In the genomic region with DNA sequence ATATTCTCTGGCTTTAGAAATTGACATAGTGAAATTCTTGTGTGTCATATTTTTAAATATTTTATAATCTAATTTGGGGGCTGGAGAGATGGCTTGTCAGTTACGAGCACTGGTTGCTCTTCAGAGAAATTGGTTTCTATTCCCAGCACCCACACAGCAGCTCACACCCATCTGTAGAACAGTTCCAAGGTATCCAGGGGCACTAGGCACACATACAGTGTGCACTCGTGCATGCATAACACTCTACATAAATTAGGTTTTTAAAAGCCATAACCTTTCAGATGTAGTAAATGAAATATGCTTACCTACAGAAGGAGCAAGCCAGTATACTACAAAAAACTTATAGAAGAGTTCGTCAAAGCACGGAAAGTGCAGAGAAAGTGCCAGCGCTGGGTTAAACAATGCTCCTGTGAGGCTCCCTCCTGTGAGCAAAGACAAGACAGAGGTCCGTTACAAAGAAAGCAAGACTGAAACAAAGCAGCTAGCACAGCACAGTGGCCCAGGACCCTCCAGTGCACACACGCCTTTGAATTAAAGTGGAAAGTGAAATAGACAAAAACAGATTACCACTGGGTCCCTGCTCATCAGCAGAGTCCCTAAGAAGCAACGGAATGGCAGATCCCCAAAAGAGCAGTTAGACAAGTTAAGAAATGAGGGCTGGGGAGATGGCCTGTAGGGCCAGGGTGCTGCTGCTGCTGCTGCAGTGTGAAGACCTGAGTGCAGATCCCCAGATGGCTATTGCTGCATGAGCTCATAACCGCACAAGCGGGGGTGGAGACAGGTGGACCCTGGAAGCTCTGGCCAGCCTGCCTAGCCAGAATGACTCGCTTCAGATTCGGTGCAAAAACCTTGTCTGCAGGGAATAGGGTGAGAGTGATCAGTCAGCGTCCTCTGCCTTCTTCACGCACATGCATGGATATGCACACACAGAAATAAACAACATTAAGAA, we compare ENCODE assay signal across 14 mouse cellular contexts. TPM values are rescaled to one million over a fixed set of nuclear protein-coding genes. Genes with fewer than 3 reads are reported as not detected.
A peak's percentile ranks its signal among the peaks of the same experiment; 100 is the strongest.
DNase-seq lines count a peak whose midpoint lies in the region; ATAC-seq and TF ChIP-seq lines count a peak whose summit lies in the region.
"Had no signal": no experiment of that assay in that cellular context is flagged by ENCODE, and none has a peak within 500 bp of the region (broad histone marks: within the 10 kb centered on the region; RNA-seq: fewer than 3 reads in every experiment).

No protein-coding gene starts in this region.

- no peak for DNase-seq in forebrain, embryonic 10.5 days (ENCODE audit: extremely low spot score, low spot score)
- no peak for DNase-seq in forebrain, embryonic 14.5 days (ENCODE audit: low spot score)
- no peak for DNase-seq in layer of hippocampus, adult 2 months (ENCODE audit: low spot score in 2 of 2)
- DNase-seq in layer of hippocampus, adult 8-10 months (ENCODE audit: low spot score in 2 of 2) = no peak
- peak; percentile 25 for DNase-seq in thymus, postnatal 0 days (ENCODE audit: low spot score)
- DNase-seq in thymus, postnatal 10 days (ENCODE audit: low spot score in 2 of 2) = no peak
- no peak for DNase-seq in kidney, adult 18-20 months
- DNase-seq: adrenal gland, adult 2 months; cerebellum, adult 9-11 months; gastrocnemius, postnatal 36 days; layer of hippocampus, postnatal 36 days; lung, postnatal 10 days had no signal

- no peaks in the 10 kb centered on the region for H3K27me3 ChIP-seq in forebrain, embryonic 10.5 days (ENCODE audit: poor library complexity, severe bottlenecking)
- H3K27me3 ChIP-seq in forebrain, embryonic 14.5 days (replicated peaks; ENCODE audit: control insufficient read depth, insufficient read depth, low read length) = no peaks in the 10 kb centered on the region
- H3K27me3 ChIP-seq: limb, embryonic 15.5 days had no signal

- no peak for TF ChIP-seq CTCF in layer of hippocampus, adult 2 months (conservative IDR thresholded peaks at IDR 0.05)

- peaks cover 28% of the 10 kb centered on the region for H3K4me1 ChIP-seq in forebrain, embryonic 10.5 days
- no peaks in the 10 kb centered on the region for H3K4me1 ChIP-seq in forebrain, embryonic 14.5 days (ENCODE audit: control insufficient read depth, insufficient read depth, low read length)
- H3K4me1 ChIP-seq: limb, embryonic 15.5 days had no signal

- WGBS in forebrain, embryonic 10.5 days = 38% methylated on average over 14 of the region's 14 CpGs
- 24% methylated on average over 14 of the region's 14 CpGs for WGBS in forebrain, embryonic 14.5 days

- no peak overlapping the region; the same call in 1 of the 2 replicates for H3K4me3 ChIP-seq in forebrain, embryonic 10.5 days
- H3K4me3 ChIP-seq in forebrain, embryonic 14.5 days (ENCODE audit: low read depth, low read length) = no peak overlapping the region
- no peak overlapping the region for H3K4me3 ChIP-seq in layer of hippocampus, adult 2 months
- H3K4me3 ChIP-seq: limb, embryonic 15.5 days had no signal

- no peak overlapping the region for H3K4me2 ChIP-seq in forebrain, embryonic 14.5 days (ENCODE audit: low read length)
- H3K4me2 ChIP-seq: limb, embryonic 15.5 days had no signal

- ATAC-seq in forebrain, embryonic 14.5 days = no peak
- no peak for ATAC-seq in inflammation-experienced regulatory T-cells, adult 6 months

- peaks cover 30% of the 10 kb centered on the region for H3K36me3 ChIP-seq in forebrain, embryonic 10.5 days (replicated peaks)
- H3K36me3 ChIP-seq in forebrain, embryonic 14.5 days (ENCODE audit: control insufficient read depth, insufficient read depth, low read length) = peaks cover 17% of the 10 kb centered on the region; the same call in 1 of the 2 replicates

- H3K9ac ChIP-seq in forebrain, embryonic 14.5 days (ENCODE audit: low read length) = no peak overlapping the region
- H3K9ac ChIP-seq: limb, embryonic 15.5 days had no signal

- no peaks in the 10 kb centered on the region for H3K9me3 ChIP-seq in forebrain, embryonic 10.5 days
- H3K9me3 ChIP-seq in forebrain, embryonic 14.5 days (replicated peaks; ENCODE audit: control insufficient read depth, low read length) = no peaks in the 10 kb centered on the region
- H3K9me3 ChIP-seq: limb, embryonic 15.5 days had no signal

- 0 out of 2 replicates have a peak overlapping the region, but pooled peaks have one; percentile 44 for H3K27ac ChIP-seq in forebrain, embryonic 10.5 days
- H3K27ac ChIP-seq in forebrain, embryonic 14.5 days (ENCODE audit: low read depth, low read length) = no peak overlapping the region
- H3K27ac ChIP-seq in layer of hippocampus, adult 2 months = peak overlapping the region; percentile 77
- H3K27ac ChIP-seq: limb, embryonic 15.5 days had no signal

RNA-seq across cellular contexts. Expression of a gene that starts 9.1 kb away (rescaled TPM):
- 3.0 and 4.1 TPM in 2 replicates for polyA plus RNA-seq in forebrain, embryonic 10.5 days (2016; fragmentation: Nextera tagmentation; extraction: Ambion mirVana)
- polyA plus RNA-seq in forebrain, embryonic 14.5 days (2014; fragmentation: Nextera tagmentation; extraction: Ambion mirVana) = 9.3 and 12.8 TPM in 2 replicates
- 10 to 100 TPM; 37.7 to 38.9 TPM for total RNA-seq in layer of hippocampus, adult 2 months (2021)
- 10 to 100 TPM; 31.3 to 38.5 (median 34.4) TPM for total RNA-seq in layer of hippocampus, adult 8-10 months (2022)
- polyA plus RNA-seq in thymus, postnatal 0 days (2015; fragmentation: Nextera tagmentation; extraction: Ambion mirVana) = 368 and 376 TPM in 2 replicates
- polyA plus RNA-seq in inflammation-experienced regulatory T-cells, adult 6 months (2017; shearing (Covaris generic)) = 1 to 10 TPM in 2 of 3 experiments, under 1 TPM in 1; 0.48 to 1.3 (median 1.1) TPM

RNA-seq across cellular contexts. Expression of a gene that starts 32.5 kb away (rescaled TPM):
- polyA plus RNA-seq in forebrain, embryonic 10.5 days (2016; fragmentation: Nextera tagmentation; extraction: Ambion mirVana) = 308 and 310 TPM in 2 replicates
- 229 and 233 TPM in 2 replicates for polyA plus RNA-seq in forebrain, embryonic 14.5 days (2014; fragmentation: Nextera tagmentation; extraction: Ambion mirVana)
- 10 to 100 TPM; 91.0 to 94.3 TPM for total RNA-seq in layer of hippocampus, adult 2 months (2021)
- 10 to 100 TPM; 80.7 to 94.0 (median 88.3) TPM for total RNA-seq in layer of hippocampus, adult 8-10 months (2022)
- polyA plus RNA-seq in thymus, postnatal 0 days (2015; fragmentation: Nextera tagmentation; extraction: Ambion mirVana) = 244 and 247 TPM in 2 replicates
- polyA plus RNA-seq in inflammation-experienced regulatory T-cells, adult 6 months (2017; shearing (Covaris generic)) = 10 to 100 TPM; 86.2 to 95.6 (median 88.7) TPM

RNA-seq across cellular contexts. Expression of a gene that starts 59.4 kb away (rescaled TPM):
- polyA plus RNA-seq in forebrain, embryonic 10.5 days (2016; fragmentation: Nextera tagmentation; extraction: Ambion mirVana) = 44.1 and 50.0 TPM in 2 replicates
- polyA plus RNA-seq in forebrain, embryonic 14.5 days (2014; fragmentation: Nextera tagmentation; extraction: Ambion mirVana) = 131 and 140 TPM in 2 replicates
- total RNA-seq in layer of hippocampus, adult 2 months (2021) = 100 to 1,000 TPM; 209 to 219 TPM
- total RNA-seq in layer of hippocampus, adult 8-10 months (2022) = 100 to 1,000 TPM; 216 to 243 (median 233) TPM
- polyA plus RNA-seq in thymus, postnatal 0 days (2015; fragmentation: Nextera tagmentation; extraction: Ambion mirVana) = 17.2 and 23.6 TPM in 2 replicates
- 1 to 10 TPM; 1.7 to 4.1 (median 2.2) TPM for polyA plus RNA-seq in inflammation-experienced regulatory T-cells, adult 6 months (2017; shearing (Covaris generic))

Comparison
In these comparisons a context has a peak if more than half of its experiments do, and no peak if none do; other contexts are left out.
1. RNA of a gene that starts 9.1 kb away (polyA plus RNA-seq): 368 to 376 TPM in thymus, postnatal 0 days; 9.3 to 12.8 TPM in forebrain, embryonic 14.5 days, 3.0 to 4.1 TPM in forebrain, embryonic 10.5 days and 0.48 to 1.3 TPM in inflammation-experienced regulatory T-cells, adult 6 months; every median in the first group is over 10 times any median in the second.